Comparison of ENCODE assay signal across 8 mouse cellular contexts in the genomic region with DNA sequence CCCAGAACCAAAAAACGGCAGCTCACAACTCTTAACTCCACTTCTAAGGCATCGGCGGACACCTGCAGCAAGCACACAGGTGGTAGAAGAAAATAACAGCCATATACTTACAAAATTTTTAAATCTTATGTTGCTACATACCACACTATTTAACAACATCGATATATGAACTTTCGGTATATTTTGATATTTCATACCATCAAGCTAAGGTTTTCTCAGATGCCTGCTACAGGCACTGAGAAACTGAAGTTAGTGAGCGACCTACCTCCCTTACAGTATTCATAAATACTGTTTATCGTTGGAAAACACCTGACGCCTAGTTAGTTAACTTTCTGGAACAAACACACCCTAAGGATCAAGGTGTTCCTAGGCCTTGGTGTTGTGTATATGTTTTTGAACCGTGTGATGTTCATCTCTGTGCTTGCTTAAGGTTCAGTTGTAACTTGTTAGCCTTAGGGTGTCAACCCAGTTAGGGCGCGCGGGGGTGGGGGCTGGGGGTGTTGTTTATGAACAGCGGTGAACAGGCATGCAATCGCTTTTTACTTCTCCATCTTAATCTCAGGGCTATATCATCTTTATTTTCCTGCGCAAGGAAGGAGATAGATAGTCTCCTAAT. TPM values are rescaled to one million over a fixed set of nuclear protein-coding genes. Genes with fewer than 3 reads are reported as not detected.
DNase-seq lines count a peak whose midpoint lies in the region; ATAC-seq lines count a peak whose summit lies in the region.

No protein-coding gene starts in this region.

- no peak overlapping the region for H3K4me2 ChIP-seq in forebrain, embryonic 15.5 days (replicated peaks)
- H3K4me2 ChIP-seq in neural tube, embryonic 15.5 days, result peak overlapping the region; percentile 81

- no peaks in the 10 kb centered on the region for H3K9me3 ChIP-seq in megakaryocyte, embryonic 14.5 days
- no peaks in the 10 kb centered on the region for H3K9me3 ChIP-seq in forebrain, embryonic 15.5 days
- no peaks in the 10 kb centered on the region for H3K9me3 ChIP-seq in neural tube, embryonic 15.5 days (replicated peaks)

- no peaks in the 10 kb centered on the region for H3K27me3 ChIP-seq in megakaryocyte, embryonic 14.5 days (replicated peaks)
- H3K27me3 ChIP-seq in forebrain, embryonic 15.5 days, result no peaks in the 10 kb centered on the region
- H3K27me3 ChIP-seq in neural tube, embryonic 15.5 days (replicated peaks), result no peaks in the 10 kb centered on the region

- H3K9ac ChIP-seq in forebrain, embryonic 15.5 days (replicated peaks), result no peak overlapping the region
- H3K9ac ChIP-seq in neural tube, embryonic 15.5 days (replicated peaks), result no peak overlapping the region

- ATAC-seq in megakaryocyte, adult 5-6 weeks (ENCODE audit: poor library complexity, severe bottlenecking), result no peak
- no peak for ATAC-seq in forebrain, embryonic 15.5 days (replicated peaks)
- ATAC-seq in neural tube, embryonic 15.5 days (ENCODE audit: low FRiP score), result no peak

- peak; percentile 10 to 30 for DNase-seq in kidney, postnatal 36 days
- DNase-seq in embryo, embryonic 11 days, result no peak
- DNase-seq in cerebellum, adult 9-11 months, result no peak
- DNase-seq in cerebellum, adult 11 months, result no peak

- WGBS in forebrain, embryonic 15.5 days, result 86% methylated on average over 15 of the region's 15 CpGs
- WGBS in neural tube, embryonic 15.5 days, result 91% methylated on average over 15 of the region's 15 CpGs

- peak overlapping the region; percentile 73; the same call in 1 of the 2 replicates for H3K27ac ChIP-seq in forebrain, embryonic 15.5 days (replicated peaks)
- H3K27ac ChIP-seq in neural tube, embryonic 15.5 days (replicated peaks), result peak overlapping the region; percentile 73

- H3K36me3 ChIP-seq in megakaryocyte, embryonic 14.5 days (replicated peaks; ENCODE audit: low read length), result peaks cover 30% of the 10 kb centered on the region
- peaks cover 14% of the 10 kb centered on the region; the same call in 1 of the 2 replicates for H3K36me3 ChIP-seq in forebrain, embryonic 15.5 days
- H3K36me3 ChIP-seq in neural tube, embryonic 15.5 days, result peaks cover 12% of the 10 kb centered on the region

- H3K4me3 ChIP-seq in megakaryocyte, embryonic 14.5 days (replicated peaks), result peak overlapping the region; percentile 96
- H3K4me3 ChIP-seq in forebrain, embryonic 15.5 days, result no peak overlapping the region
- H3K4me3 ChIP-seq in neural tube, embryonic 15.5 days (replicated peaks), result no peak overlapping the region

- H3K4me1 ChIP-seq in megakaryocyte, embryonic 14.5 days, result peaks cover 48% of the 10 kb centered on the region
- peaks cover 53% of the 10 kb centered on the region for H3K4me1 ChIP-seq in forebrain, embryonic 15.5 days
- peaks cover 48% of the 10 kb centered on the region for H3K4me1 ChIP-seq in neural tube, embryonic 15.5 days

RNA-seq across cellular contexts. Expression of a gene that starts 1.6 kb away (rescaled TPM):
- polyA plus RNA-seq in megakaryocyte, embryonic 14.5 days (2012; ENCODE audit: insufficient read depth, low replicate concordance), result 4.1 and 22.7 TPM in 2 replicates
- total RNA-seq in megakaryocyte, adult 5-6 weeks (2015), result 411 and 437 TPM in 2 replicates
- total RNA-seq in megakaryocyte, adult 5-6 weeks (2017), result 356 and 357 TPM in 2 replicates
- polyA plus RNA-seq in forebrain, embryonic 15.5 days (2015; fragmentation: Nextera tagmentation; extraction: Ambion mirVana), result 68.4 and 69.3 TPM in 2 replicates
- polyA plus RNA-seq in neural tube, embryonic 15.5 days (2015; fragmentation: Nextera tagmentation; extraction: Ambion mirVana), result 52.5 and 72.5 TPM in 2 replicates

RNA-seq across cellular contexts. Expression of a gene that starts 20.7 kb away (rescaled TPM):
- 0.51 TPM in 1 of 2 replicates, not detected in the other for polyA plus RNA-seq in megakaryocyte, embryonic 14.5 days (2012; ENCODE audit: insufficient read depth, low replicate concordance)
- not detected in 2 replicates for total RNA-seq in megakaryocyte, adult 5-6 weeks (2015)
- 0.40 TPM in 1 of 2 replicates, not detected in the other for total RNA-seq in megakaryocyte, adult 5-6 weeks (2017)
- 0.92 and 2.0 TPM in 2 replicates for polyA plus RNA-seq in forebrain, embryonic 15.5 days (2015; fragmentation: Nextera tagmentation; extraction: Ambion mirVana)
- 1.8 TPM in 2 replicates for polyA plus RNA-seq in neural tube, embryonic 15.5 days (2015; fragmentation: Nextera tagmentation; extraction: Ambion mirVana)

RNA-seq across cellular contexts. Expression of a gene that starts 31.1 kb away (rescaled TPM):
- polyA plus RNA-seq in megakaryocyte, embryonic 14.5 days (2012; ENCODE audit: insufficient read depth, low replicate concordance), result 21.2 and 30.0 TPM in 2 replicates
- not detected in 2 replicates for total RNA-seq in megakaryocyte, adult 5-6 weeks (2015)
- not detected in 2 replicates for total RNA-seq in megakaryocyte, adult 5-6 weeks (2017)
- polyA plus RNA-seq in forebrain, embryonic 15.5 days (2015; fragmentation: Nextera tagmentation; extraction: Ambion mirVana), result 0.43 and 0.82 TPM in 2 replicates
- 2.4 and 3.0 TPM in 2 replicates for polyA plus RNA-seq in neural tube, embryonic 15.5 days (2015; fragmentation: Nextera tagmentation; extraction: Ambion mirVana)

RNA-seq across cellular contexts. Expression of a gene that starts 37.9 kb away (rescaled TPM):
- polyA plus RNA-seq in megakaryocyte, embryonic 14.5 days (2012; ENCODE audit: insufficient read depth, low replicate concordance), result 4.6 and 15.4 TPM in 2 replicates
- total RNA-seq in megakaryocyte, adult 5-6 weeks (2015), result 22.8 and 26.3 TPM in 2 replicates
- 45.6 and 46.4 TPM in 2 replicates for total RNA-seq in megakaryocyte, adult 5-6 weeks (2017)
- polyA plus RNA-seq in forebrain, embryonic 15.5 days (2015; fragmentation: Nextera tagmentation; extraction: Ambion mirVana), result 42.4 and 45.3 TPM in 2 replicates
- polyA plus RNA-seq in neural tube, embryonic 15.5 days (2015; fragmentation: Nextera tagmentation; extraction: Ambion mirVana), result 35.2 and 35.8 TPM in 2 replicates

RNA-seq across cellular contexts. Expression of a gene that starts 40.3 kb away (rescaled TPM):
- polyA plus RNA-seq in megakaryocyte, embryonic 14.5 days (2012; ENCODE audit: insufficient read depth, low replicate concordance), result not detected in 2 replicates
- not detected in 2 replicates for total RNA-seq in megakaryocyte, adult 5-6 weeks (2015)
- not detected in 2 replicates for total RNA-seq in megakaryocyte, adult 5-6 weeks (2017)
- polyA plus RNA-seq in forebrain, embryonic 15.5 days (2015; fragmentation: Nextera tagmentation; extraction: Ambion mirVana), result 12.5 and 13.4 TPM in 2 replicates
- polyA plus RNA-seq in neural tube, embryonic 15.5 days (2015; fragmentation: Nextera tagmentation; extraction: Ambion mirVana), result 18.6 and 21.0 TPM in 2 replicates

Comparison
In these comparisons a context has a peak if more than half of its experiments do, and no peak if none do; other contexts are left out.
1. DNase-seq: peak in kidney, postnatal 36 days (2 of 2); none in embryo, embryonic 11 days (single experiment), cerebellum, adult 9-11 months (single experiment) and cerebellum, adult 11 months (single experiment).